Mouse (Mus musculus) stomach, embryonic 15.5 days (tissue): ENCODE results near the gene Pou2f1. TPM values are rescaled to one million over a fixed set of nuclear protein-coding genes. Genes with fewer than 3 reads are reported as not detected.

Experiments
- ATAC-seq: fragments of 200-750 bp; cut with Nextera tagmentation; 2 replicates; pipeline ENCODE4 v1.8.0; 2017; ENCODE audit warnings: low read depth, moderate number of reproducible peaks, moderate TSS enrichment; ENCODE audit not compliant: insufficient read depth, low FRiP score
- H3K27ac ChIP-seq: fragments of 300-500 bp; sonication (generic); 2 replicates; pipeline ENCODE4 v1.5.1; 2015; ENCODE audit warnings: mild to moderate bottlenecking, inconsistent platforms
- H3K27me3 ChIP-seq: fragments of 300-500 bp; sonication (generic); replicated peaks from 2 replicates; pipeline ENCODE4 v1.6.1; 2015; ENCODE audit warnings: inconsistent platforms
- H3K36me3 ChIP-seq: fragments of 300-500 bp; sonication (generic); 2 replicates; pipeline ENCODE4 v1.6.1; 2015; ENCODE audit warnings: inconsistent platforms
- H3K4me1 ChIP-seq: fragments of 300-500 bp; sonication (generic); 2 replicates; pipeline ENCODE4 v1.6.1; 2015; ENCODE audit warnings: inconsistent platforms
- H3K4me2 ChIP-seq: fragments of 300-500 bp; sonication (generic); 2 replicates; pipeline ENCODE4 v1.6.1; 2015; ENCODE audit warnings: mild to moderate bottlenecking, inconsistent platforms
- H3K4me3 ChIP-seq: fragments of 300-500 bp; sonication (generic); replicated peaks from 2 replicates; pipeline ENCODE4 v1.5.1; 2015; ENCODE audit warnings: inconsistent platforms
- H3K9ac ChIP-seq: fragments of 300-500 bp; sonication (generic); 2 replicates; pipeline ENCODE4 v1.6.1; 2015; ENCODE audit warnings: inconsistent platforms
- H3K9me3 ChIP-seq: fragments of 300-500 bp; sonication (generic); 2 replicates; pipeline ENCODE4 v1.6.1; 2016; ENCODE audit warnings: inconsistent platforms
- WGBS: fragments of 180-500 bp; shearing (Covaris S2); methylation state at CpG from one replicate; pipeline ENCODE4 v1.1.7; 2015; 5-methylcytosine and 5-hydroxymethylcytosine counted together
- polyA plus RNA-seq: library from polyadenylated mRNA; unstranded; fragments of >200 nt; fragmentation: Nextera tagmentation; extraction: Ambion mirVana; gene quantifications from 2 replicates; pipeline ENCODE4 v1.2.1, GENCODE M21; 2015

Gene Pou2f1
- polyA plus RNA-seq, 1 experiment from 2014 or later, result 9.9 TPM

DNA sequence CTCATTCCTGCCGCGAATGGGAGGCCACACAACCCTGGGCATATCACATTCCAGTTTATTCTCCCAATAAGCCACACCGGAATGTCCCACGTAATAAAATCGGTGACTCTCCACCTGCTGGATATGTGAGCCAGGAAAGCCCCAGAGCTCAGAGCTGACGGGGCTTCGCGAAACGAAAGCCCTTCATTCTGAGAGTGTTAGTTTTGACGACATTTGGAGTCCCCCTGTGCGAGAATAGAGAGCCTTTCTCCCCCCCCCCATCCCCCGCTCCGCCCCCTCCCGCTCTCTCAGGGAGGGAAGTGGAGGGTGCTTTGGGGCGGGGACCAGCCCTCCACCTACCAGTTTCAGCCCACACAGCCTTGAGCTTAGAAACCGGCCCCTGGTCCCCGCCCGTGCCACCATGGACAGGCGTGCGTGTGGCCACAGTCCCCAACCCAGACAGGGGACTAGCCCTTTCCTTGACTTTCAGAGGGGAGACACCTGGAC, 158.0 kb downstream of the Pou2f1 start:
- 0 out of 2 replicates have a peak overlapping the region, but pooled peaks have one; percentile 20 for H3K9ac ChIP-seq
- peak overlapping the region; percentile 96 for H3K4me2 ChIP-seq
- no peak overlapping the region for H3K27ac ChIP-seq
- peak overlapping the region; percentile 46 for H3K4me3 ChIP-seq
- ATAC-seq, result peak; percentile 24
- no peaks in the 10 kb centered on the region for H3K36me3 ChIP-seq
- peaks cover 19% of the 10 kb centered on the region for H3K4me1 ChIP-seq
- 2% methylated on average over 18 of the region's 20 CpGs for WGBS
- no peaks in the 10 kb centered on the region for H3K9me3 ChIP-seq
- H3K27me3 ChIP-seq, result peaks cover 26% of the 10 kb centered on the region; the same call in 1 of the 2 replicates

DNA sequence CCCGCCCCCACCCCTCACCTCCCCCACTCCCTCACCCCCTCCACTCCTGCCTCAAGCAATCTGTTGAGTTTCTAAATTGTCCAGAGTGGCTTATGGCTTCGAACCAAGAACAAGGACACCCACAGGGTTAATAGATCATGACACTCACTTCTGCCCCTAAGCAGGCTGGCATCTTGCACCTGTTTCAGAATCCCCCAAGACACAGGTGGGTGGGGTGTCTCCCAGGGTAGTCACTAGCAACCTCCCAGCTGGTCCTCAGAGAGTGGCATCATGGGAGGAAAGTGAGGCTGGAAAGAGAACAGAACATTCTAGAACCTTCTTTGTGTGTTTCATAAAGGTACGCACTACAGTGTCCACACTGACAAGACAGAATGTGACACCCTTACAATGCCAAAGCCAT, 158.9 kb downstream of the Pou2f1 start:
- H3K36me3 ChIP-seq, result no peaks in the 10 kb centered on the region
- H3K27ac ChIP-seq, result no peak overlapping the region
- WGBS, result 69% methylated on average over 3 of the region's 3 CpGs
- peaks cover 26% of the 10 kb centered on the region; the same call in 1 of the 2 replicates for H3K27me3 ChIP-seq
- 0 out of 2 replicates have a peak overlapping the region, but pooled peaks have one; percentile 96 for H3K4me2 ChIP-seq
- no peak overlapping the region for H3K4me3 ChIP-seq
- H3K9me3 ChIP-seq, result no peaks in the 10 kb centered on the region
- peaks cover 17% of the 10 kb centered on the region for H3K4me1 ChIP-seq
- ATAC-seq, result no peak
- H3K9ac ChIP-seq, result no peak overlapping the region

DNA sequence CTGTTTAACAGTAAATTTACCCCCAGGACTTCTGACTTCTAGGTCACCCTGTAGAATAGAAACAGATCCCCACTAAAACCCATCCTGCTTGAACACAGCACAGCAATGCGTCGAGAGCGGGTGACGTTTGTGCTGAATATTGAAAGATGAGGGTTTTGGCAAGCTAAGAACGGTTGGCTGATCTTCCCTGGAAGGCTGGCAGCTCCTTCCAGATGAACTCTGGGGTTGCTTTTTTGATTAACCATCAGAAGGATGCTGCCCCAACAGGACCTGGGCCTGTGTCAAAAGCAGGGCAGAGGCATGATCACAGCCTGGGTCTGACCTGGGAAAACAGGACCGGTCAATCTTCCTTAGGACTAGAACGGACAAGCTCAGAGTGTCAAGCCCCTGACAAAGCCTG, 160.3 kb downstream of the Pou2f1 start:
- H3K4me1 ChIP-seq, result peaks cover 22% of the 10 kb centered on the region
- ATAC-seq, result no peak
- no peaks in the 10 kb centered on the region for H3K36me3 ChIP-seq
- no peak overlapping the region for H3K27ac ChIP-seq
- H3K4me2 ChIP-seq, result no peak overlapping the region
- H3K9me3 ChIP-seq, result no peaks in the 10 kb centered on the region
- no peak overlapping the region for H3K9ac ChIP-seq
- no peak overlapping the region for H3K4me3 ChIP-seq
- WGBS, result 84% methylated on average over 7 of the region's 7 CpGs
- H3K27me3 ChIP-seq, result peaks cover 26% of the 10 kb centered on the region; the same call in 1 of the 2 replicates

DNA sequence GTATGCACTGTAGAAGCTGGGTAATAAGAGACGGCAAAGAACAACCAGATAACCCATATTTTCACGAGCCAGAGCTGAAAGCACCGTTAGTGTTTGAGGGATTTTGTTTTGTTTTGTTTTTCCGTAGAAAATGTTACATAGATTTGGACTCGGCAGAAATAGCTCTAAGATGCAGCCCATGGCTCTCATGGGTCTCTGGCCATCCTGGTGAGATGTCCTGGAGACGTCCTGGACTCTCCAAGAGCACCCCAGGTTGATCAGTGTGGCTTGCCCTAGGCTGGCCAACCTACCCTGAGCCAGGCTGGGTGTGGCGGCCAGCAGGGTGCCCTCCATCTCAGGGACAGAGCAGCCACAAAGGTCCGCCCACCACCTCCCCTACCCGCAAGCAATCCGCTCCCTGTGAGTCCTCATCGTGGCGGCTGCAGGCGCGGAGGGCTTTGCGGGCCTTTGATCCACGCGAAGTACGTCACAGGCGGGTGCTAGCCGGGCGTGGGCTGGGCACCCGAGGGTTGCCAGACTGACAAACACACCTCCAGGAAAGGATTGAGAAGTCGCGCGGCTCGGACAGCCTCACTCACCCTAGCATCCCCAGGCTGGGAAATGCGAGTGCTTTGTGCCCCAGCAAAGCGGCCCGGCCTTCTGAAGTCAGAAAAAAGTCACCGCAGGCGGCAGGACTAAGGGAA, 161.8 kb downstream of the Pou2f1 start:
- peaks cover 21% of the 10 kb centered on the region; the same call in 1 of the 2 replicates for H3K27me3 ChIP-seq
- no peak for ATAC-seq
- 18% methylated on average over 31 of the region's 31 CpGs for WGBS
- H3K9ac ChIP-seq, result peak overlapping the region; percentile 17; the same call in 1 of the 2 replicates
- H3K27ac ChIP-seq, result no peak overlapping the region
- peak overlapping the region; percentile 63 for H3K4me2 ChIP-seq
- no peaks in the 10 kb centered on the region for H3K9me3 ChIP-seq
- H3K36me3 ChIP-seq, result no peaks in the 10 kb centered on the region
- H3K4me1 ChIP-seq, result peaks cover 30% of the 10 kb centered on the region
- peak overlapping the region; percentile 31 for H3K4me3 ChIP-seq

DNA sequence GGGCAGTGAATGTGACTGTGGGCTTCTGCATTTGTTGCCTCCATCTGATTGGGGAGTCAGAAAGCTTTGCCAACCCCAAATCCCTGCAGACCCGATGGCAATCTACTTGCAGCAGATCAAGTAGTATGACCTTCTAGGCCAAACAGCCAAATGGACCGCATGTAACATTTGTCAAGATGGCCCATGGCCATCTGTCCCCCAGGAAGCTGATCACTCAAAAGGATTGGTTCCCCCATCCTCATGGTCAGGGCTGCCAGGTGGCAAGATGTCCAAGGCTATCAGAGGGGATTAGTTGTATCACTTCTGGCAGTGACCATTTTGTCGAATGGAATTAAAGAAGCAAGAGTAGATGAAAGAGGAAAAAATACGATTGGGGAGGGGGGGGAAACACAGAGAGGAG, 163.3 kb downstream of the Pou2f1 start:
- 79% methylated on average over 4 of the region's 4 CpGs for WGBS

DNA sequence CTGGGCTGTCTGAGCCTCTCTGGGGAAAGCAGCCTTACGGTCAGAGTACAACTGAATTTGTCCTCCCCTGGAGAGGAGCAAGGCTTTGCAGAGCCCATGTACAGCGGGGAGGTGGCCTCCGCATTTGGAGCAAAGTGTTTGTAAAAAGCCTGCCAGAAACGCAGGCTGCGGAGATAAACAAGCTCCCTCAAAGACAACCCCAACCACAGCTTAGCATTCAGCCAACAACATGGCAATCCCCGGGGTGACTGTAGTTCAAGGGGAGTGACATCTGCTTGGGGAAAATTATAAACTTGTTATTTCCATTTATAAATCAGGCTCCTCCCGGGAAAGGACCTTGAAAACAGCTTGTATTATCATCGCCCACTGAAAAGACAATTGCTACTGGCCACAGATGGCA, 164.9 kb downstream of the Pou2f1 start:
- H3K4me1 ChIP-seq, result peaks cover 28% of the 10 kb centered on the region
- H3K27me3 ChIP-seq, result peaks cover 14% of the 10 kb centered on the region; the same call in 1 of the 2 replicates
- H3K4me2 ChIP-seq, result 0 out of 2 replicates have a peak overlapping the region, but pooled peaks have one; percentile 13
- 36% methylated on average over 8 of the region's 8 CpGs for WGBS
- no peak overlapping the region for H3K4me3 ChIP-seq
- ATAC-seq, result no peak; the same call in 1 of the 2 replicates
- H3K9ac ChIP-seq, result no peak overlapping the region
- no peaks in the 10 kb centered on the region for H3K9me3 ChIP-seq
- peak overlapping the region; percentile 31; the same call in 1 of the 2 replicates for H3K27ac ChIP-seq
- no peaks in the 10 kb centered on the region for H3K36me3 ChIP-seq

More for the DNA sequence above, 163.3 kb downstream of the Pou2f1 start:
- Histone ChIP-seq H3K9me3 (no peaks in the 10 kb centered on the region), H3K4me3 (no peak overlapping the region), H3K4me1 (peaks cover 25% of the 10 kb centered on the region), H3K9ac (no peak overlapping the region), H3K27me3 (peaks cover 17% of the 10 kb centered on the region; the same call in 1 of the 2 replicates), H3K4me2 (no peak overlapping the region), H3K36me3 (no peaks in the 10 kb centered on the region), H3K27ac (no peak overlapping the region)
- no peak for ATAC-seq

DNA sequence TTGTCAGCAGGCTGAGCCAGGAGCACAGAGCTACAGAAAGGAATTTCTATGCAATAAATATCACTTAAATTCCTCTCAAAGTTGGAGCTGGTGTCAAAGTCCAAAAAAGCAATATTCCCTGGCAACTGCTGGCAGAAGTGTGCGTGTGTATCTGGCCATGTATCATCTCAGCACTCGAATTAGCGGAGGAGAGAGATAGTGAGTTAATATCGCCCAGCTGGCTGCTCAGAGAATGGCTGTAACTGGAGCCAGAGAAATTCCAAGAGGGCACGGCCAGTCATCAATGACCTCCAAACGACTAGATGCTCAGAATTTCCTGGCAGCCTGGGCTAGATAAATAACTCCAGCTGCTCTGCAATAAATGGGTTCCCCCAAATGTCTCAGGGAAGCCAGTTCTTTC, 166.0 kb downstream of the Pou2f1 start:
- Histone ChIP-seq H3K4me3 (no peak overlapping the region), H3K9me3 (no peaks in the 10 kb centered on the region), H3K4me1 (peaks cover 28% of the 10 kb centered on the region), H3K4me2 (no peak overlapping the region), H3K27ac (peak overlapping the region; percentile 1; the same call in 1 of the 2 replicates), H3K27me3 (peaks cover 14% of the 10 kb centered on the region; the same call in 1 of the 2 replicates), H3K9ac (no peak overlapping the region), H3K36me3 (no peaks in the 10 kb centered on the region)
- WGBS, result 21% methylated on average over 6 of the region's 6 CpGs
- no peak for ATAC-seq

DNA sequence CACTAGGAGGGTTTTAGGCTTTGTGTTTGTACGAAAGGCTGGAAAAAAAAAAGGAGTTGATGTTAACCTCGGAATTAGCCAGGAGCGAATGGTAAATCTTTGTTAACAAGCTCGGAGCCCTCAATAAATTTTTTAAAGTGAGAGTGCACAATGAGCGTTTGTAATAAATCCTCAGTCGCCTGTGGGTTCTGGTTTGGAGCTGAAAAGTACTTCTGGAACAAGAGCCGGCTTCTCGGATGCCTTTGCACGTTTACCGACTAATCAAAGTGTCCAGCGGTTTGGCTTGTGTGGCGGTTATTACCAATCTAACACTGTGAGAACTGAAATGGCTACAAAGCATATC, 167.9 kb downstream of the Pou2f1 start:
- H3K27ac ChIP-seq, result no peak overlapping the region
- WGBS, result 34% methylated on average over 12 of the region's 12 CpGs
- H3K36me3 ChIP-seq, result no peaks in the 10 kb centered on the region
- peaks cover 21% of the 10 kb centered on the region for H3K4me1 ChIP-seq
- no peak for ATAC-seq
- H3K4me3 ChIP-seq, result peak overlapping the region; percentile 14; the same call in 1 of the 2 replicates
- peak overlapping the region; percentile 26; the same call in 1 of the 2 replicates for H3K4me2 ChIP-seq
- 0 out of 2 replicates have a peak, but pooled peaks cover under 1% of the 10 kb centered on the region for H3K27me3 ChIP-seq
- no peaks in the 10 kb centered on the region for H3K9me3 ChIP-seq
- H3K9ac ChIP-seq, result no peak overlapping the region

DNA sequence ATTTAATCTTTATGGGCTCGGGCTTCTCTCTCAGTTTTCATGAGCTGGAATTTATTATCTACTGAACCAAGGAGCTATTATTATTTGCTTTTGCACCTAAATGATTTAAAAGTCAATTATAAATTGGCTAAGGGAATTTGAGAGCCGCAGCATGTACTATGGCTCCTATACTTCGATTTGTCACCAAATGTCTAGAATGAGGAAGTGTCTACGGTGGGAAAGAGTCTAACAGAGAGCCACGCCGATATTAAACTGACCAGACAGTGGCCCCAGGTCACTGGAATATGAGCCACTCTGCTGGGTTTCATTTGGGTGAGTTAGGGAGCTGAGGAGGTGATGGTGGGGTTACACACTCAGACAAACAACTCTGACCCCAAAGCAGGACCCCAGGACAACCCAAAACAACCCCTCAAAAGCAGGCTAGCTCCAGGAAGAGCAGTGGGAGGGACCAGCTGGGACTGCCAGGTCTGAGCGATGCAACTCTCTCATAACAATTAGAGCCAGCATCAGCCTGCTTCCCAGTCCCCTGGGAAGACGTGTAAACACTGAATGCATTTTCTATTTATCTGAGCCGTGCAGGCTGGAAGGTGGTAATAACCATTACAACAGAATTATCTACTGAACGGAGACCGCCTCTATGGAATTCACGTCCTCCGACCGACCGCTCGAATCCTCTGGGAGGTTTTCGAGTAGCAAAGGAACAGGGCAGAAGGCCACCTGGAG, 168.4 kb downstream of the Pou2f1 start:
- WGBS, result 21% methylated on average over 17 of the region's 17 CpGs
- no peak for ATAC-seq
- Histone ChIP-seq H3K9ac (no peak overlapping the region), H3K4me3 (peak overlapping the region; percentile 14), H3K4me2 (peak overlapping the region; percentile 26; the same call in 1 of the 2 replicates), H3K27me3 (no peaks in the 10 kb centered on the region), H3K27ac (no peak overlapping the region), H3K4me1 (peaks cover 21% of the 10 kb centered on the region), H3K36me3 (no peaks in the 10 kb centered on the region), H3K9me3 (no peaks in the 10 kb centered on the region)

DNA sequence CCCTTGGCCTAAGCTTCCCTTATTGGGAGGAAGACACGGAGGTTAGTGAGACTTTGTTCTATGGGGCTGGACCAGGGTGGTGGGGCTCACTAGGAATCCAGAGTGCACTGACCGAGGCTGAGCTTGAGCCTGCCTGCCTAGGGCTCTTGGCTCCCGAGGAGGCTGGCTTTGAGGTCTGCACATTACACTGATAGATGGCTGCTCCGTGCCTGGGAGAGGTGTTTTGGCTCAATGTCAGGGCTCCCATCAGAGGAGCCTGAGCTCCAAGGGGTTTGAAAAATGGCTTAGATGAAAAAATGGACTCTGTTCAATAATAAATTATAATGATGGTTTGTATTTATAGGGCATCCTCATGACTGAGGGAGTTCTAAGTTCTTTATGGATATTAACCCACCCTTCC, 169.2 kb downstream of the Pou2f1 start:
- 32% methylated on average over 4 of the region's 4 CpGs for WGBS
- H3K36me3 ChIP-seq, result no peaks in the 10 kb centered on the region
- no peaks in the 10 kb centered on the region for H3K9me3 ChIP-seq
- no peak overlapping the region for H3K9ac ChIP-seq
- H3K4me2 ChIP-seq, result no peak overlapping the region
- peak; percentile 63; the same call in 1 of the 2 replicates for ATAC-seq
- H3K27me3 ChIP-seq, result no peaks in the 10 kb centered on the region
- H3K4me1 ChIP-seq, result peaks cover 21% of the 10 kb centered on the region
- H3K27ac ChIP-seq, result no peak overlapping the region
- no peak overlapping the region for H3K4me3 ChIP-seq

DNA sequence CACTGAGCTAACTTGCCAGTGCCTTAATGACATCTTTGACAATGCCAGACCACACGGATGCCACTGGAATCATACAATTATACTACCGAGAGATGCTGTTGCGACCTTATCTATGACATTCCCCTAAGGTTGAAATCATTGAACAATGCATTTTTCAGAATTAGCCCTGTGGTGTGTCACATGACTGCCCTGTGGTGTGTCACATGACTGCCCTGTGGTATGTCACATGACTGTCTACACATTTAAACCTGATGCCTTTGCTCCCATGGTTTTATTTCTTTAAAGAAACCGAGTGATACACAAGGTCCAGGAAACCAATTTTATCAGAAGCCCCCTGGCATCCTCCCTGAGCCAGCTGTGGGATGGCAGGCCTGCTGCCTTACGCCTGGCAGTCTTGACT, 172.6 kb downstream of the Pou2f1 start:
- no peak overlapping the region for H3K9ac ChIP-seq
- no peak overlapping the region for H3K27ac ChIP-seq
- no peak overlapping the region for H3K4me2 ChIP-seq
- H3K27me3 ChIP-seq, result no peaks in the 10 kb centered on the region
- H3K9me3 ChIP-seq, result no peaks in the 10 kb centered on the region
- H3K4me1 ChIP-seq, result peaks cover 5% of the 10 kb centered on the region; the same call in 1 of the 2 replicates
- no peaks in the 10 kb centered on the region for H3K36me3 ChIP-seq
- 92% methylated on average over 5 of the region's 5 CpGs for WGBS
- H3K4me3 ChIP-seq, result no peak overlapping the region
- ATAC-seq, result no peak

DNA sequence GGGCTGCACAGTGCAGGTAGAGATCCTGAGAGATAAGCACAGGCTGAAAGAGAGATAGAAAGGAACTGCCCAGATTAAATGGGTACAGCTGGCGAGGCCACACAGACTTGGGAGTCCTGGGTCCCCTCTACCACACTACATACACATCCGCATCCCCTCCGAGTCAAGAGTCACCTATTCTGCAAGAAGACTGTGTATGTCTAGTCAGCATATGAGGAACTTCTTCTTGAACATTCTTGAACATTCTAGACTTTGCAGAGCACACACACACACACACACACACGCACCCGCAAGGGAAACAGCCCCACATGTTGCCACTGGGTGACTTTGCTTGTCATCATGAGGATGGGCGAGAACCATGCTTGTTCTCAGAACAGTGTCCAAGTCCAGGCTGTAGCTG, 173.9 kb downstream of the Pou2f1 start:
- Histone ChIP-seq H3K36me3 (no peaks in the 10 kb centered on the region), H3K4me1 (no peaks in the 10 kb centered on the region), H3K4me2 (no peak overlapping the region), H3K4me3 (no peak overlapping the region), H3K27me3 (no peaks in the 10 kb centered on the region), H3K27ac (no peak overlapping the region), H3K9me3 (no peaks in the 10 kb centered on the region), H3K9ac (no peak overlapping the region)
- WGBS, result 83% methylated on average over 6 of the region's 6 CpGs
- no peak for ATAC-seq
